Mouse (Mus musculus) hindbrain, postnatal 0 days (tissue): Measurements from ENCODE around the gene Hunk. TPM values are rescaled to one million over a fixed set of nuclear protein-coding genes. Genes with fewer than 3 reads are reported as not detected.

ENCODE experiments used
- ATAC-seq: fragments of 200-750 bp; cut with Nextera tagmentation; 2 replicates; pipeline ENCODE4 v1.8.0; 2017; ENCODE audit warnings: mild to moderate bottlenecking, moderate TSS enrichment, moderate library complexity
- DNase-seq: peaks from one replicate; pipeline ENCODE4 v3.0.0-alpha.2; 2015; ENCODE audit warnings: low spot score
- H3K27ac ChIP-seq: fragments of 300-500 bp; sonication (generic); 2 replicates; pipeline ENCODE4 v1.5.1; 2014; ENCODE audit warnings: mild to moderate bottlenecking
- H3K27me3 ChIP-seq: fragments of 300-500 bp; sonication (generic); 2 replicates; pipeline ENCODE4 v1.6.1; 2014; ENCODE audit warnings: low read length, mixed read lengths; ENCODE audit not compliant: insufficient read depth
- H3K36me3 ChIP-seq: fragments of 300-500 bp; sonication (generic); 2 replicates; pipeline ENCODE4 v1.6.1; 2014; ENCODE audit warnings: low read length, mixed read lengths; ENCODE audit not compliant: insufficient read depth
- H3K4me1 ChIP-seq: fragments of 300-500 bp; sonication (generic); 2 replicates; pipeline ENCODE4 v1.6.1; 2014; ENCODE audit warnings: antibody characterized with exemption, low read length, mixed read lengths; ENCODE audit not compliant: insufficient read depth
- H3K4me2 ChIP-seq: fragments of 300-500 bp; sonication (generic); 2 replicates; pipeline ENCODE4 v1.6.1; 2014; ENCODE audit warnings: low read depth, mild to moderate bottlenecking, low read length, moderate library complexity, mixed read lengths
- H3K4me3 ChIP-seq: fragments of 300-500 bp; sonication (generic); 2 replicates; pipeline ENCODE4 v1.5.1; 2014; ENCODE audit warnings: low read length
- H3K9ac ChIP-seq: fragments of 300-500 bp; sonication (generic); replicated peaks from 2 replicates; pipeline ENCODE4 v1.6.1; 2014; ENCODE audit warnings: mild to moderate bottlenecking, low read length, moderate library complexity, mixed read lengths
- H3K9me3 ChIP-seq: fragments of 300-500 bp; sonication (generic); 2 replicates; pipeline ENCODE4 v1.6.1; 2016; ENCODE audit warnings: low read length, mixed read lengths
- CTCF ChIP-seq: IDR thresholded peaks from 2 replicates; pipeline ENCODE4 v1.5.1; 2016; ENCODE audit warnings: antibody characterized with exemption, control low read depth, low read depth
- WGBS: fragments of 180-500 bp; shearing (Covaris S2); extraction: QIAGEN DNeasy Blood & Tissue Kit; methylation state at CpG from one replicate; pipeline ENCODE4 v1.1.7; 2014; 5-methylcytosine and 5-hydroxymethylcytosine counted together
- polyA plus RNA-seq: library from polyadenylated mRNA; unstranded; fragments of >200 nt; fragmentation: Nextera tagmentation; extraction: Ambion mirVana; gene quantifications from 2 replicates; pipeline ENCODE4 v1.2.1, GENCODE M21; 2015
- total RNA-seq: library from RNA; depleted of rRNA; stranded (reverse); fragments of >200 nt; gene quantifications from 2 replicates; pipeline ENCODE4 v1.2.3, GENCODE M21; 2014; rRNA removed

Hunk gene
- total and polyA plus RNA-seq, 2 experiments from 2014 or later = 3.6 to 13.3 TPM

- TF ChIP-seq CTCF = no peak
- Histone ChIP-seq H3K9me3 (no peaks in the 10 kb centered on the region), H3K27ac (no peak overlapping the region), H3K36me3 (no peaks in the 10 kb centered on the region), H3K4me1 (no peaks in the 10 kb centered on the region), H3K27me3 (no peaks in the 10 kb centered on the region), H3K4me2 (no peak overlapping the region), H3K4me3 (no peak overlapping the region), H3K9ac (no peak overlapping the region)
- DNase-seq (no peak), ATAC-seq (no peak)
- 69% methylated on average over 10 of the region's 10 CpGs for WGBS
Measured at GRCm38 (mm10) chr16:90542383-90542782, 156.6 kb downstream of the Hunk start.

GRCm38 (mm10) chr16:90544175-90544574 lies 158.4 kb downstream of the Hunk start:
- no peak for TF ChIP-seq CTCF
- Histone ChIP-seq H3K27me3 (no peaks in the 10 kb centered on the region), H3K4me1 (no peaks in the 10 kb centered on the region), H3K4me3 (no peak overlapping the region), H3K27ac (no peak overlapping the region), H3K9me3 (no peaks in the 10 kb centered on the region), H3K4me2 (no peak overlapping the region), H3K36me3 (no peaks in the 10 kb centered on the region), H3K9ac (no peak overlapping the region)
- ATAC-seq (no peak), DNase-seq (no peak)
- 75% methylated on average over 9 of the region's 9 CpGs for WGBS

GRCm38 (mm10) chr16:90545509-90545908 lies 159.7 kb downstream of the Hunk start:
- Histone ChIP-seq H3K9me3 (no peaks in the 10 kb centered on the region), H3K36me3 (no peaks in the 10 kb centered on the region), H3K4me3 (no peak overlapping the region), H3K9ac (no peak overlapping the region), H3K27ac (no peak overlapping the region), H3K27me3 (no peaks in the 10 kb centered on the region), H3K4me2 (no peak overlapping the region), H3K4me1 (no peaks in the 10 kb centered on the region)
- ATAC-seq (no peak), DNase-seq (no peak)
- 63% methylated on average over 3 of the region's 3 CpGs for WGBS
- TF ChIP-seq CTCF = no peak

GRCm38 (mm10) chr16:90546591-90546990 lies 160.8 kb downstream of the Hunk start:
- ATAC-seq (no peak), DNase-seq (no peak)
- no peak overlapping the region for H3K27ac ChIP-seq

GRCm38 (mm10) chr16:90547996-90548395 lies 162.2 kb downstream of the Hunk start:
- no peak for DNase-seq
- WGBS = 69% methylated on average over 9 of the region's 9 CpGs
- H3K27ac ChIP-seq = no peak overlapping the region

More at GRCm38 (mm10) chr16:90546591-90546990, 160.8 kb downstream of the Hunk start:
- Histone ChIP-seq H3K4me1 (no peaks in the 10 kb centered on the region), H3K4me3 (no peak overlapping the region), H3K9ac (no peak overlapping the region), H3K27me3 (no peaks in the 10 kb centered on the region), H3K9me3 (no peaks in the 10 kb centered on the region), H3K4me2 (no peak overlapping the region), H3K36me3 (no peaks in the 10 kb centered on the region)
- 67% methylated on average over 3 of the region's 3 CpGs for WGBS
- no peak for TF ChIP-seq CTCF

More at GRCm38 (mm10) chr16:90547996-90548395, 162.2 kb downstream of the Hunk start:
- no peaks in the 10 kb centered on the region for H3K4me1 ChIP-seq
- ATAC-seq = no peak
- H3K4me3 ChIP-seq = no peak overlapping the region
- H3K9ac ChIP-seq = no peak overlapping the region
- no peaks in the 10 kb centered on the region for H3K9me3 ChIP-seq
- TF ChIP-seq CTCF = no peak
- H3K36me3 ChIP-seq = no peaks in the 10 kb centered on the region
- H3K27me3 ChIP-seq = no peaks in the 10 kb centered on the region
- no peak overlapping the region for H3K4me2 ChIP-seq

Other genes starting within 250 kb of the Hunk start
- 18.2 and 26.2 TPM in 2 replicates for gene Tiam1, start 242.2 kb upstream of the Hunk start, total RNA-seq
- 14.3 and 15.1 TPM in 2 replicates for gene Tiam1, start 242.2 kb upstream of the Hunk start, polyA plus RNA-seq
- gene Sod1, start 165.3 kb upstream of the Hunk start, total RNA-seq = 185 and 217 TPM in 2 replicates
- gene Sod1, start 165.3 kb upstream of the Hunk start, polyA plus RNA-seq = 1,314 and 1,323 TPM in 2 replicates
- 15.4 and 16.8 TPM in 2 replicates for gene Scaf4, start 101.5 kb upstream of the Hunk start, total RNA-seq
- gene Scaf4, start 101.5 kb upstream of the Hunk start, polyA plus RNA-seq = 16.0 and 16.8 TPM in 2 replicates